Mouse (Mus musculus): ENCODE data around the gene Cat. TPM values are rescaled to one million over a fixed set of nuclear protein-coding genes. Genes with fewer than 3 reads are reported as not detected.

The Cat gene
- polyA plus RNA-seq, 1 experiment = 665 TPM

DNA sequence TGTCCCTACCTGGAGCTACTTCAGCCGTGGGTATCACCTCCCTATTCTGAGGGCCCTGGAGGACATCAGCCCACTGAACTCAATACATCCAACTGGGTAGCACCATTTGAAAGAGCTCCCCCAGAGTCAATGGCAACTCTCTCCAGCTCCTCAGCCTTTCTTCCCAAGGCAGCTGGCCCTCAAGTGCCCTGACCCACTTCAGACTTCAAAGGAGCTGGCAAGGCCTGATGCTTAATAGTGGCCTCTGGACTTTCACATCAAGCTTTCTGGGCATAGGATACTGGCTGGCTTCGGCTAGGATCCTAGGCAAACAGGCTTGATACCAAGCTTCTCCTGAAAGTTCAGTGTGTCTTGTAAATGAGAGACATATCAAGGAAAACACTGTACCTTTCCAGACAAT, 49.9 kb downstream of the Cat start:
- H3K4me1 ChIP-seq (ENCODE audit: control insufficient read depth, insufficient read depth, insufficient read length, low read length) = no peaks in the 10 kb centered on the region
- no peak overlapping the region for H3K27ac ChIP-seq (replicated peaks; ENCODE audit: low read depth, low read length)
- no peak overlapping the region for H3K4me3 ChIP-seq (ENCODE audit: insufficient read depth, low read depth, low read length)

DNA sequence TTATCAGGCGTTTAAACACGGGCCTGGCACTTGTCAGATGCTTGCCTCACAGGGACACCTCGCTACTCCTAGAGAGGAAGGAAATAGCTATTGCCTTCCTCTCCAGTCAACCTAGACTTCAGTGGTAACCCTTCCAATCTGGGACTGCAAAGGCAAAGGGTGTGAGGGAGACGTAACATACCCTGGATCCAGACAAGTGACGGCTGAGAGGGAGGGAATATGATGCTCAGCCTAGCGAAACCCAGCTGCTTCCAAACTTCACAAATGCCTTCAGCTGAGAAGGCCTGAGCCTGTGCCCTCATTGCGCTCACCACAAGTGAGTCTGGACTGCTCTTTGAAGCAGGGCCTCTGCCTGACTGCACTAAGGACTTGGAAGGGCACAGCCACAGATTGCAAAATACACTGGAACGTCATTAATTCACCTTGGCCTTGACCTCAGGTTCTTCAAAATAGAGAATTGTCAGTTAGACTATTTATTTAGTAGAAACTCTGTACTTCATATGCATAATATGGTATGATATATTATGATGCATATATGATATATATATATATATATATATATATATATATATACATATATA, 52.2 kb downstream of the Cat start:
- Histone ChIP-seq H3K27ac (replicated peaks; ENCODE audit: low read depth, low read length) (peak overlapping the region; percentile 86), H3K4me1 (ENCODE audit: control insufficient read depth, insufficient read depth, insufficient read length, low read length) (no peaks in the 10 kb centered on the region)

DNA sequence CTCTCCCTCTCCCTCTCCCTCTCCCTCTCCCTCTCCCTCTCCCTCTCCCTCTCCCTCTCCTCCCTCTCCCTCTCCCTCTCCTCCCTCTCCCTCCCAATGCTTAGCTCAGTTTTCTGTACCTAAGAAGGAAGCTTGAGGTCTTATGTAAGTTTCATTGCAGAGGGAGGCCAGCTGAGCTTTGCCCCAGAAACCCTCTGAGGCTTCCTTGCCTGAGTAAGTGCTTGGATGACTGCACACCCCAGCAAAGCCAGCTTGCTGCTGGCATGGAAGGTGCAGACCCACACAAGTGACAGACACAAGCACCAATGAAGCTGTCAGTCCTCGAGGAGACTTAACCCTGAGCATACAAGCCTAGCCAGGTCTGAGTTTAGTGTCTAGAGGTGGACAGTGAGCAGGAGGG, 54.2 kb downstream of the Cat start:
- Histone ChIP-seq H3K4me3 (ENCODE audit: insufficient read depth, low read depth, low read length) (no peak overlapping the region), H3K4me1 (ENCODE audit: control insufficient read depth, insufficient read depth, insufficient read length, low read length) (peaks cover under 1% of the 10 kb centered on the region; the same call in 1 of the 2 replicates), H3K27ac (replicated peaks; ENCODE audit: low read depth, low read length) (0 out of 2 replicates have a peak overlapping the region, but pooled peaks have one; percentile 45)

More for the DNA sequence above, 52.2 kb downstream of the Cat start:
- H3K4me3 ChIP-seq (ENCODE audit: insufficient read depth, low read depth, low read length) = no peak overlapping the region

DNA sequence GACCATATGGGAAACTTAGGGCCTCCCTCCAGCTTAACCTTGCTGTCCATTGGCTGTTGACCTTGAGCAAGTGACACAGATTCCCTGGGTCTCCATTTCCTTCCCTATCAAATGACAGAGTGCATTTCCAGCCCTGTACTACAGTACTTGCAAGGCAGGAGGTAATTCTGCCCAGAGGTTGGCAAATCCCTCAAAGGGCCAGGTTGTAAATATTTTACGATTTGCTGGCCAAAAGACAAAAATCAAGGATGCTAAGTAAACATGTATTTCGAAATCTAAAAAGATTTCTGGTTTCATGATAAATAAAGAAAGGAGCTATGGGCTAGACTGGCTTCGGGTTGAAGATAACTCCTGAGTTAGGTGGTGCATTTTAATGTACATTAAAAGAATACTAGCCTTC, 56.6 kb downstream of the Cat start:
- Histone ChIP-seq H3K4me3 (ENCODE audit: insufficient read depth, low read depth, low read length) (no peak overlapping the region), H3K27ac (replicated peaks; ENCODE audit: low read depth, low read length) (no peak overlapping the region), H3K4me1 (ENCODE audit: control insufficient read depth, insufficient read depth, insufficient read length, low read length) (peaks cover 3% of the 10 kb centered on the region; the same call in 1 of the 2 replicates)

GRCm38 (mm10) chr2:103425456-103426063, 59.4 kb downstream of the Cat start:
- peaks cover 3% of the 10 kb centered on the region; the same call in 1 of the 2 replicates for H3K4me1 ChIP-seq (ENCODE audit: control insufficient read depth, insufficient read depth, insufficient read length, low read length)
- no peak overlapping the region for H3K4me3 ChIP-seq (ENCODE audit: insufficient read depth, low read depth, low read length)
- no peak overlapping the region for H3K27ac ChIP-seq (replicated peaks; ENCODE audit: low read depth, low read length)

- H3K27ac ChIP-seq (replicated peaks; ENCODE audit: low read depth, low read length) = no peak overlapping the region
- H3K4me1 ChIP-seq (ENCODE audit: control insufficient read depth, insufficient read depth, insufficient read length, low read length) = peaks cover 3% of the 10 kb centered on the region; the same call in 1 of the 2 replicates
- H3K4me3 ChIP-seq (ENCODE audit: insufficient read depth, low read depth, low read length) = no peak overlapping the region
Measured at GRCm38 (mm10) chr2:103424349-103425026, 60.5 kb downstream of the Cat start.

DNA sequence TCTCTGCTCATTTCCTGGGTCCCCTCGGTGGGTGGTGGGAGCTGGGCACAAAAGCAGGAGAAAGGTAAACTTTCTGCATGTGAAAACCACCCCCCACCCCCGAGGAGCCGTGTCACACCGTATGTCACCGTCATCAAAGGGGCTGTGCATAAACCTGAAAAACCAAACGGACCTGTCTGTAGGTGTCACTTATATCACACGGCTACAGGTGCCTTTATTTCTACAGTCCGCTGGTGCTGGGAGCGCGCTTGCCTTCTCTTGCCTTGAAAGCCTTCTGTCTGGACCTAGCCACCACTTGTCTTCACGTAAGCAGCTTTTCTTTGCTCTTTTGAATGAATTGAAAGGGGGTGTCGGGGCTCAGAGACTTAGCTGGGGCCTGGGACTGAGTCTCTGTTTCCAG, 61.1 kb downstream of the Cat start:
- peaks cover 3% of the 10 kb centered on the region; the same call in 1 of the 2 replicates for H3K4me1 ChIP-seq (ENCODE audit: control insufficient read depth, insufficient read depth, insufficient read length, low read length)
- no peak overlapping the region for H3K4me3 ChIP-seq (ENCODE audit: insufficient read depth, low read depth, low read length)
- H3K27ac ChIP-seq (replicated peaks; ENCODE audit: low read depth, low read length) = no peak overlapping the region

DNA sequence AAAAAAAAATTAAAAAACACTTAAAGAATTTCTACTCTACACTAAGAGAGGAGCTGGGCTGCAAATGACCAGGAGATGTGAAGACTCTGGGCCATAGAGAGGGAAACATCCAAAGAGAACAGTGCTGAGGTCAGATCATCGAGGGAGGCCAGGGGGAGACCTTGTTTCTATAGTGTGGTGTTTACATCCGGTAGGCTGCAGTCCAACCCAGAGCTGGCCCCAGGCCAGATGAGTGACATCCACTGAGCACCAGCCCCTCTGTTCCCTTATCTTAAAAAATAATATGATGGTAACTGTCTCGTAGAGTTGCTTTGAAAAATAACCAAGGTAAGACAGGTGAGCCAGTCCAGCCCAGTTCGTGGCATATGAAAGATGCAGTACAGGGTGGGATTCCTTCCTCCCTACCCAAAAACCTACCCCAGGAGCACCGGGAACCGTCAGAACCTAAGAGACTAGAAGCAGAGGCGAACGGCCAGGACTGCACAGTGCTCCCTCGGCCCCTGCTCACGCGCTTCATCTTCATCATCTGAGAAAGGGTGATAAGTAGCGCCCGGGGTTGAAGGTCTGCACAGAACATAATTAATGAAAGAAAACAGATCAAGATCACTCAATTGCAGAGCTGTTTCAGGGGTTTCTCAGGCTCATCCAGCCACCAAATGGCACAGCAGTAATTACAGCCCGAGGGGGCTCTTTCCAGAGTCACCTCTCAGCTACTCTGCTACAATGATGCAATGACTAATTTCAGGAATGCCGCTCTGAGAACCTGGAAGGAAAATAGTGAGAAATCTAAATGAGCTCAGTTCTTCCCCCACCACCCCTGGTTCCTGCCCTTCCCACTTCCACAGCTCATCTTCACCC, 64.1 kb downstream of the Cat start:
- Histone ChIP-seq H3K4me3 (ENCODE audit: insufficient read depth, low read depth, low read length) (no peak overlapping the region), H3K4me1 (ENCODE audit: control insufficient read depth, insufficient read depth, insufficient read length, low read length) (peaks cover 3% of the 10 kb centered on the region; the same call in 1 of the 2 replicates)

DNA sequence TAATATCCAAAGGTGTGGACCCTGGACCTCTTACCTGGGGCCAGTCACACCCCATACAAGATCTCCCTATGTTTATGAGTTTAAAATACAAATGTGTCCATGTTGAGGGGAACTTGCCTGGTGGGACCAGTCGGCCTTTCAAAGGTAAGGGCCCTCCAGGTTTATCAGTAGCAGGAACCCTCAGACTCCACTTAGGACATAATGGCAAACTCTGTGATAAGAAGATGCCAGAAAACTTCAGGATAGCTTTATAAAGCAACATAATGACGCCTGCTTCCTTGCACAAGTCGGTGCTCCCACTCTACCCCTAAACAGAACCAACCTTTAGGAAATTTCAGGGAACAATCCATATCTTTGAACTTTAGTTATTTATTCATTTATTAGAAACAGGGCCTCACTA, 69.2 kb downstream of the Cat start:
- H3K27ac ChIP-seq (replicated peaks; ENCODE audit: low read depth, low read length) = no peak overlapping the region

More for the DNA sequence above, 64.1 kb downstream of the Cat start:
- no peak overlapping the region for H3K27ac ChIP-seq (replicated peaks; ENCODE audit: low read depth, low read length)

DNA sequence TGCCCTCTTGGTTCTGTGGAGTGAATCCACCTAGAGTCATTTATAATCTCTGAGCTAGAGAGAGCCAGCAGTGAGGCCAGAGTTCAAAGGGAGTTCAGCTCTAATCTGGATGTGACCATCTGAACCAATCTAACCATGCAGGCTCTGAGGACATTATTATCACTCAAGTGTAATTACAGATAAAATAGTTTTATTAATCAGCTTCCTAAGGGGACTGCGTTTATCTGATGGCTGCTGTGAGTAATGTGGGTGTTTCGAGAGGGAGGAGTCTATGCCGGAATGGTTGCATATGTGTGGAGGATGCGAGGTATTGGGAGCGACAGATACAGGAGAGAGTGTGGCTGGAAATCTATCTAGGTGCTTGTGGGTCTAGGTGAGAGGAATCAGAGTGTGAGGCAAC, 71.6 kb downstream of the Cat start:
- Histone ChIP-seq H3K4me3 (ENCODE audit: insufficient read depth, low read depth, low read length) (no peak overlapping the region), H3K4me1 (ENCODE audit: control insufficient read depth, insufficient read depth, insufficient read length, low read length) (no peaks in the 10 kb centered on the region), H3K27ac (replicated peaks; ENCODE audit: low read depth, low read length) (no peak overlapping the region)

More for the DNA sequence above, 69.2 kb downstream of the Cat start:
- Histone ChIP-seq H3K4me1 (ENCODE audit: control insufficient read depth, insufficient read depth, insufficient read length, low read length) (no peaks in the 10 kb centered on the region), H3K4me3 (ENCODE audit: insufficient read depth, low read depth, low read length) (no peak overlapping the region)

- Histone ChIP-seq H3K4me1 (ENCODE audit: control insufficient read depth, insufficient read depth, insufficient read length, low read length) (no peaks in the 10 kb centered on the region), H3K27ac (replicated peaks; ENCODE audit: low read depth, low read length) (no peak overlapping the region), H3K4me3 (ENCODE audit: insufficient read depth, low read depth, low read length) (no peak overlapping the region)
Measured at GRCm38 (mm10) chr2:103411816-103412215, 73.1 kb downstream of the Cat start.

DNA sequence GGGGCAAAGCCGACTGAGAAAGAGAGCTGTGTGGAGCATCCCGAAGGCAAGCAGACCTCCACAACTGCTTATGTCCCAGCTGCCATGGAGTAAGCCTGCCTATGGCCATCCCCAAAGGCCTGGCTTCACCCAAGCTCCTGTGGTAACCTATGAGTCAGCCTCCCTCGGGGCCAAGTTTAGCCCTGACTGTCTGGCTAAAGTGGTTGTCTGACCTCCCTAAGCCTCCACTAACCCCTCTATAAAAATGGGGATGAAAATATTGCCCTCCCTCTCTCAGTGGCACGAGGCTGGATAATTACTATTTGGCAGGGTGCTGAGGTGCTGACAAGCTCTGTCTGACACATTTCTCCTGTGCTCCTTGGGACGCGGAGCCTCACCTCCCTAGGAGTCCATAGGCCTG, 73.6 kb downstream of the Cat start, which contains the start of gene Elf5:
TSS of gene Elf5 (plus strand) at position 341 of the 400 bp plus-strand sequence.
- Histone ChIP-seq H3K4me3 (ENCODE audit: insufficient read depth, low read depth, low read length) (no peak within 1 kb of the TSS), H3K4me1 (ENCODE audit: control insufficient read depth, insufficient read depth, insufficient read length, low read length) (no peaks in the 10 kb centered on the region), H3K27ac (replicated peaks; ENCODE audit: low read depth, low read length) (no peak within 1 kb of the TSS)

GRCm38 (mm10) chr2:103406239-103406638, 78.7 kb downstream of the Cat start:
- Histone ChIP-seq H3K4me3 (ENCODE audit: insufficient read depth, low read depth, low read length) (no peak overlapping the region), H3K27ac (replicated peaks; ENCODE audit: low read depth, low read length) (no peak overlapping the region), H3K4me1 (ENCODE audit: control insufficient read depth, insufficient read depth, insufficient read length, low read length) (no peaks in the 10 kb centered on the region)

Measured in brown adipose tissue, adult 24 weeks (tissue).